Mouse (Mus musculus): ENCODE results near the gene Gsdma3. TPM values are rescaled to one million over a fixed set of nuclear protein-coding genes. Genes with fewer than 3 reads are reported as not detected.
"Not testable (repeated sequence)": the region's sequence is repeated elsewhere in the genome, so short reads cannot be mapped to it uniquely, and the experiment has no call there.

Gene Gsdma3
- polyA plus RNA-seq, 1 experiment from 2014 or later = not detected

- H3K4me2 ChIP-seq (replicated peaks; ENCODE audit: low read depth, low read length) = no peak overlapping the region
- H3K4me1 ChIP-seq (ENCODE audit: control insufficient read depth, insufficient read depth, low read length) = no peaks in the 10 kb centered on the region
- no peaks in the 10 kb centered on the region for H3K27me3 ChIP-seq (ENCODE audit: control insufficient read depth, insufficient read depth, low read length)
- 48% methylated on average over 2 of the region's 2 CpGs for WGBS
- no peak for ATAC-seq (ENCODE audit: insufficient number of reproducible peaks, insufficient read depth, low FRiP score, low read depth)
- no peak overlapping the region for H3K4me3 ChIP-seq (ENCODE audit: low read depth, low read length)
- no peak overlapping the region for H3K9ac ChIP-seq (replicated peaks; ENCODE audit: low read depth, low read length)
- H3K36me3 ChIP-seq (ENCODE audit: control insufficient read depth, insufficient read depth, low read length) = no peaks in the 10 kb centered on the region
- no peak overlapping the region for H3K27ac ChIP-seq (ENCODE audit: low read length)
- no peaks in the 10 kb centered on the region for H3K9me3 ChIP-seq (ENCODE audit: control insufficient read depth, low read depth, low read length)
Measured at GRCm38 (mm10) chr11:98668984-98669383, 42.8 kb downstream of the Gsdma3 start.

GRCm38 (mm10) chr11:98671284-98671815 is 45.2 kb downstream of the Gsdma3 start:
- Histone ChIP-seq H3K9me3 (ENCODE audit: control insufficient read depth, low read depth, low read length) (no peaks in the 10 kb centered on the region), H3K36me3 (ENCODE audit: control insufficient read depth, insufficient read depth, low read length) (no peaks in the 10 kb centered on the region), H3K9ac (replicated peaks; ENCODE audit: low read depth, low read length) (no peak overlapping the region), H3K27ac (ENCODE audit: low read length) (no peak overlapping the region), H3K4me3 (ENCODE audit: low read depth, low read length) (no peak overlapping the region), H3K4me1 (ENCODE audit: control insufficient read depth, insufficient read depth, low read length) (no peaks in the 10 kb centered on the region), H3K4me2 (replicated peaks; ENCODE audit: low read depth, low read length) (no peak overlapping the region), H3K27me3 (ENCODE audit: control insufficient read depth, insufficient read depth, low read length) (no peaks in the 10 kb centered on the region)
- ATAC-seq (ENCODE audit: insufficient number of reproducible peaks, insufficient read depth, low FRiP score, low read depth) = no peak
- WGBS = 67% methylated on average over 3 of the region's 3 CpGs

GRCm38 (mm10) chr11:98671857-98672256 is 45.7 kb downstream of the Gsdma3 start:
- H3K4me2 ChIP-seq (replicated peaks; ENCODE audit: low read depth, low read length) = no peak overlapping the region
- no peak overlapping the region for H3K9ac ChIP-seq (replicated peaks; ENCODE audit: low read depth, low read length)
- no peaks in the 10 kb centered on the region for H3K27me3 ChIP-seq (ENCODE audit: control insufficient read depth, insufficient read depth, low read length)
- H3K4me3 ChIP-seq (ENCODE audit: low read depth, low read length) = no peak overlapping the region
- ATAC-seq (ENCODE audit: insufficient number of reproducible peaks, insufficient read depth, low FRiP score, low read depth) = no peak
- no peaks in the 10 kb centered on the region for H3K36me3 ChIP-seq (ENCODE audit: control insufficient read depth, insufficient read depth, low read length)
- WGBS = 44% methylated on average over 5 of the region's 5 CpGs
- no peaks in the 10 kb centered on the region for H3K9me3 ChIP-seq (ENCODE audit: control insufficient read depth, low read depth, low read length)
- no peak overlapping the region for H3K27ac ChIP-seq (ENCODE audit: low read length)
- H3K4me1 ChIP-seq (ENCODE audit: control insufficient read depth, insufficient read depth, low read length) = no peaks in the 10 kb centered on the region

- ATAC-seq (ENCODE audit: insufficient number of reproducible peaks, insufficient read depth, low FRiP score, low read depth) = no peak
- H3K36me3 ChIP-seq (ENCODE audit: control insufficient read depth, insufficient read depth, low read length) = no peaks in the 10 kb centered on the region
- no peaks in the 10 kb centered on the region for H3K9me3 ChIP-seq (ENCODE audit: control insufficient read depth, low read depth, low read length)
- no peak overlapping the region for H3K4me2 ChIP-seq (replicated peaks; ENCODE audit: low read depth, low read length)
- 81% methylated on average over 5 of the region's 5 CpGs for WGBS
- H3K4me1 ChIP-seq (ENCODE audit: control insufficient read depth, insufficient read depth, low read length) = no peaks in the 10 kb centered on the region
- H3K9ac ChIP-seq (replicated peaks; ENCODE audit: low read depth, low read length) = no peak overlapping the region
- H3K4me3 ChIP-seq (ENCODE audit: low read depth, low read length) = no peak overlapping the region
- no peaks in the 10 kb centered on the region for H3K27me3 ChIP-seq (ENCODE audit: control insufficient read depth, insufficient read depth, low read length)
- H3K27ac ChIP-seq (ENCODE audit: low read length) = no peak overlapping the region
Measured at GRCm38 (mm10) chr11:98672482-98672881, 46.3 kb downstream of the Gsdma3 start.

GRCm38 (mm10) chr11:98673136-98673535 is 47.0 kb downstream of the Gsdma3 start:
- not testable (repeated sequence) for H3K4me2 ChIP-seq (replicated peaks; ENCODE audit: low read depth, low read length); H3K4me3 ChIP-seq (ENCODE audit: low read depth, low read length); H3K9ac ChIP-seq (replicated peaks; ENCODE audit: low read depth, low read length); H3K27ac ChIP-seq (ENCODE audit: low read length); H3K4me1 ChIP-seq (ENCODE audit: control insufficient read depth, insufficient read depth, low read length); H3K9me3 ChIP-seq (ENCODE audit: control insufficient read depth, low read depth, low read length); H3K27me3 ChIP-seq (ENCODE audit: control insufficient read depth, insufficient read depth, low read length); H3K36me3 ChIP-seq (ENCODE audit: control insufficient read depth, insufficient read depth, low read length)
- WGBS = 9% methylated on average over 6 of the region's 7 CpGs
- 0 out of 2 replicates have a peak, but pooled peaks have one; percentile 44 for ATAC-seq (ENCODE audit: insufficient number of reproducible peaks, insufficient read depth, low FRiP score, low read depth)

GRCm38 (mm10) chr11:98675829-98676363 is 49.7 kb downstream of the Gsdma3 start:
- WGBS = 30% methylated on average over 7 of the region's 7 CpGs
- Histone ChIP-seq H3K36me3 (ENCODE audit: control insufficient read depth, insufficient read depth, low read length) (no peaks in the 10 kb centered on the region), H3K27ac (ENCODE audit: low read length) (no peak overlapping the region), H3K4me3 (ENCODE audit: low read depth, low read length) (no peak overlapping the region), H3K9ac (replicated peaks; ENCODE audit: low read depth, low read length) (no peak overlapping the region), H3K9me3 (ENCODE audit: control insufficient read depth, low read depth, low read length) (no peaks in the 10 kb centered on the region), H3K4me2 (replicated peaks; ENCODE audit: low read depth, low read length) (no peak overlapping the region), H3K4me1 (ENCODE audit: control insufficient read depth, insufficient read depth, low read length) (no peaks in the 10 kb centered on the region), H3K27me3 (ENCODE audit: control insufficient read depth, insufficient read depth, low read length) (no peaks in the 10 kb centered on the region)
- ATAC-seq (ENCODE audit: insufficient number of reproducible peaks, insufficient read depth, low FRiP score, low read depth) = no peak

- no peak overlapping the region for H3K4me3 ChIP-seq (ENCODE audit: low read depth, low read length)
- H3K9me3 ChIP-seq (ENCODE audit: control insufficient read depth, low read depth, low read length) = no peaks in the 10 kb centered on the region
- no peak overlapping the region for H3K9ac ChIP-seq (replicated peaks; ENCODE audit: low read depth, low read length)
- H3K27ac ChIP-seq (ENCODE audit: low read length) = no peak overlapping the region
- H3K4me2 ChIP-seq (replicated peaks; ENCODE audit: low read depth, low read length) = no peak overlapping the region
- no peak for ATAC-seq (ENCODE audit: insufficient number of reproducible peaks, insufficient read depth, low FRiP score, low read depth)
- H3K27me3 ChIP-seq (ENCODE audit: control insufficient read depth, insufficient read depth, low read length) = no peaks in the 10 kb centered on the region
- H3K36me3 ChIP-seq (ENCODE audit: control insufficient read depth, insufficient read depth, low read length) = 0 out of 2 replicates have a peak, but pooled peaks cover 2% of the 10 kb centered on the region
- no peaks in the 10 kb centered on the region for H3K4me1 ChIP-seq (ENCODE audit: control insufficient read depth, insufficient read depth, low read length)
- 100% methylated on average over 1 of the region's 1 CpGs for WGBS
Measured at GRCm38 (mm10) chr11:98680023-98680422, 53.9 kb downstream of the Gsdma3 start.

- H3K4me1 ChIP-seq (ENCODE audit: control insufficient read depth, insufficient read depth, low read length); H3K4me2 ChIP-seq (replicated peaks; ENCODE audit: low read depth, low read length); H3K36me3 ChIP-seq (ENCODE audit: control insufficient read depth, insufficient read depth, low read length); H3K27ac ChIP-seq (ENCODE audit: low read length); H3K9ac ChIP-seq (replicated peaks; ENCODE audit: low read depth, low read length); H3K9me3 ChIP-seq (ENCODE audit: control insufficient read depth, low read depth, low read length); H3K27me3 ChIP-seq (ENCODE audit: control insufficient read depth, insufficient read depth, low read length); H3K4me3 ChIP-seq (ENCODE audit: low read depth, low read length); ATAC-seq (ENCODE audit: insufficient number of reproducible peaks, insufficient read depth, low FRiP score, low read depth): not testable (repeated sequence)
- 95% methylated on average over 3 of the region's 4 CpGs for WGBS
Measured at GRCm38 (mm10) chr11:98680595-98680994, 54.4 kb downstream of the Gsdma3 start.

- 82% methylated on average over 4 of the region's 4 CpGs for WGBS
- Histone ChIP-seq H3K4me2 (replicated peaks; ENCODE audit: low read depth, low read length) (no peak overlapping the region), H3K4me1 (ENCODE audit: control insufficient read depth, insufficient read depth, low read length) (no peaks in the 10 kb centered on the region), H3K9ac (replicated peaks; ENCODE audit: low read depth, low read length) (no peak overlapping the region), H3K27me3 (ENCODE audit: control insufficient read depth, insufficient read depth, low read length) (no peaks in the 10 kb centered on the region), H3K4me3 (ENCODE audit: low read depth, low read length) (no peak overlapping the region), H3K27ac (ENCODE audit: low read length) (no peak overlapping the region), H3K9me3 (ENCODE audit: control insufficient read depth, low read depth, low read length) (no peaks in the 10 kb centered on the region), H3K36me3 (ENCODE audit: control insufficient read depth, insufficient read depth, low read length) (peaks cover 11% of the 10 kb centered on the region)
- no peak for ATAC-seq (ENCODE audit: insufficient number of reproducible peaks, insufficient read depth, low FRiP score, low read depth)
Measured at GRCm38 (mm10) chr11:98681186-98681585, 55.0 kb downstream of the Gsdma3 start.
